Mouse (Mus musculus): ENCODE measurements around the gene Il23r. TPM values are rescaled to one million over a fixed set of nuclear protein-coding genes. Genes with fewer than 3 reads are reported as not detected.

Gene Il23r
- polyA plus RNA-seq, 1 experiment from 2014 or later = not detected

DNA sequence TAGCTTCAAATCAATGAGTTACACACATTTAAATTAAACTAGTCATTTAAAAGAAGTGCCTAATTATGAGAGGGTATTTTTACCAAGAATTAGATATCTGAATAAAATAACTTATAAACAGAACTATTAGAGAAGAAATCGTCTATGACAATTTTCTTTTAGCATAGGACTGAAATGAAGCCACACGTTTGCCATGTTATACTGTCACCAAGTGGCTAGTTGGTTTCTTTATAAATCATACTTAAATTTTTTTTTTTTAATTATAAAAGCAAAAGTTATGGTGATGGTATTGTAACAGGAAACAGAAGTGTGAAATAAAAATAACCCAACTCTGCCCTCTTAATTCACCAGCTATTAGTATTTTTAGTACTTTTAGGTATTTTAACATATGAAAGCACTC lies 55.4 kb downstream of the Il23r start:
- Histone ChIP-seq H3K27me3 (ENCODE audit: insufficient read depth, low read length) (no peaks in the 10 kb centered on the region), H3K4me2 (ENCODE audit: low read depth, low read length) (no peak overlapping the region), H3K4me1 (ENCODE audit: insufficient read depth) (no peaks in the 10 kb centered on the region), H3K36me3 (replicated peaks; ENCODE audit: insufficient read depth, low read length) (no peaks in the 10 kb centered on the region), H3K9me3 (ENCODE audit: low read length) (no peaks in the 10 kb centered on the region), H3K4me3 (ENCODE audit: low read depth, low read length) (no peak overlapping the region), H3K9ac (replicated peaks) (no peak overlapping the region), H3K27ac (ENCODE audit: low read depth) (no peak overlapping the region)
- DNase-seq (no peak), ATAC-seq (no peak)
- WGBS (ENCODE audit: insufficient replicate concordance) = 62% methylated on average over 2 of the region's 2 CpGs
- TF ChIP-seq EP300 (IDR thresholded peaks at IDR 0.05; ENCODE audit: low read depth) (no peak), CTCF (IDR thresholded peaks at IDR 0.05; ENCODE audit: low read depth) (no peak)

DNA sequence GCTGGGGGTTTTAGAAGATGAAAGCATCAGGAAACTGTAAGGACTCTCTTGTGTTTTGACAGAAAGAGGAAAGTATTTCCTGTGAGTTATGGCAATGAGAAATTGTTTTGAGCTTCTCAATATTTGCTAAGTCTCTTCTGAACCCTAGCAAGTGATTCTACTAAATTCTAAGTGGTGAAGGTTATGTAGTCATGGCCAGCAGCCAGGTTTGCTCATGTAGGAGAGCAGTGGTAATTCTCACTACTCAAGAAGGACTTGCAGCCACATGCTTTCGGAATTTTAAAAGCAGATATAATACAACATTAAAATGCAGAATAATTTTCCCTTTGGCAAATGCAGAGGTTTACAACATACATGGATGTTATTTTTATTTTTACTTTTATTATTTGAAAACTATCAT lies 55.9 kb downstream of the Il23r start:
- TF ChIP-seq EP300 (IDR thresholded peaks at IDR 0.05; ENCODE audit: low read depth) (no peak), CTCF (IDR thresholded peaks at IDR 0.05; ENCODE audit: low read depth) (no peak)
- Histone ChIP-seq H3K4me3 (ENCODE audit: low read depth, low read length) (no peak overlapping the region), H3K9ac (replicated peaks) (no peak overlapping the region), H3K9me3 (ENCODE audit: low read length) (no peaks in the 10 kb centered on the region), H3K4me2 (ENCODE audit: low read depth, low read length) (no peak overlapping the region), H3K27ac (ENCODE audit: low read depth) (no peak overlapping the region), H3K36me3 (replicated peaks; ENCODE audit: insufficient read depth, low read length) (no peaks in the 10 kb centered on the region), H3K27me3 (ENCODE audit: insufficient read depth, low read length) (no peaks in the 10 kb centered on the region), H3K4me1 (ENCODE audit: insufficient read depth) (no peaks in the 10 kb centered on the region)
- ATAC-seq (no peak), DNase-seq (no peak)
- 76% methylated on average over 1 of the region's 1 CpGs for WGBS (ENCODE audit: insufficient replicate concordance)

DNA sequence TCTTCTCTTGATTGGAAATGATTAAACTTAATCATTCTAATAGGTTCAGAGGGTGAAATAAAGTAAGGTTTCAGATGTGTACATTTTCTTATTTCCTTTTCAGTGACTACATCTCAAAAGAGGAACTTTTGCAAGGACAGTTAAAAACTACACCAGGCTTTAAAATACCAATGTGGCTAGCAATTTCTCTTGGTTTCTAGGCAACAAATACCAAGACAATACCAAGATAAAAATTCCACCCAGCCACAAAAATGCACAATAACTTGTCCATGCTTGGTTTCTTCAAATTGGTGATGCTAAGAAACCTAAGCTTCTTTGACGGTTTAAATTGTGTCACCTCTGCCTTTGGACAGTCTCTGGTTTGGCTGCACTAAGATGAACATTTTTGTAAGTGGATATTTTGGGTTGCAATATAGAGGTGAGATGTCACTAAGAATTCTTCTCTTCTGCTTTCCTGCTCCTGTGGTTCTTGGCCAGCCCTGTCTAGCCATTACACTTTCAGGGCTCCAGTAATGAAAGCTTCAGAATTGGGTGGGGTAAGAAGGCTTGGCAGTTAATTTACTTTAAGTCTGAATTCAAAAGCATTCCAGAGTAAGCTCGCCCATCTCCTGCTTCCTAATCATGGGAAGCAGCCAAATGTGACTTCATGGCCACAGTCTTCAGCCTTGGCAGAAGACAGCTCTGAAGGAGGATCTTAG lies 56.8 kb downstream of the Il23r start:
- H3K27me3 ChIP-seq (ENCODE audit: insufficient read depth, low read length) = no peaks in the 10 kb centered on the region
- TF ChIP-seq CTCF (IDR thresholded peaks at IDR 0.05; ENCODE audit: low read depth) (no peak), EP300 (IDR thresholded peaks at IDR 0.05; ENCODE audit: low read depth) (no peak)
- 50% methylated on average over 2 of the region's 2 CpGs for WGBS (ENCODE audit: insufficient replicate concordance)
- H3K36me3 ChIP-seq (replicated peaks; ENCODE audit: insufficient read depth, low read length) = no peaks in the 10 kb centered on the region
- no peak overlapping the region for H3K27ac ChIP-seq (ENCODE audit: low read depth)
- no peak for ATAC-seq
- DNase-seq = no peak
- no peaks in the 10 kb centered on the region for H3K9me3 ChIP-seq (ENCODE audit: low read length)
- no peak overlapping the region for H3K4me3 ChIP-seq (ENCODE audit: low read depth, low read length)
- no peak overlapping the region for H3K9ac ChIP-seq (replicated peaks)
- H3K4me1 ChIP-seq (ENCODE audit: insufficient read depth) = no peaks in the 10 kb centered on the region
- H3K4me2 ChIP-seq (ENCODE audit: low read depth, low read length) = no peak overlapping the region

DNA sequence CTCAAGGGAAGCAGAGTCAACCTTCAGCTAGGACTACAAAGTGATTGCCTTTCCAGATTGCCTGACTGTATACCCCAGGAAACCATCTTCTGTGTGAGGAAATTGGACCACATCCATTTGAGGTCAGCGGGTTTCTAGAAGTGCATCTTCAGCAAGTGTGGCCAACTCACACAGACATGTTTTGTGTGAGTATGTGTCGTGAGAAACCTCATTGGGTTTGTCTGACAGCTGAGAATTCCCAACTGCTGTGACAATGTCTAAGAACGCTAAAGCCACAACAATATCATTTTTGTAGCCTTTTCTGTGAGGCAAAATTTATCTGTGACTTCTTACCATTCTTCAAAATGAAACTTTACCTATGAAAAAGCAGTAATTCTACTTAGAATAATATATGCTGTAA lies 59.8 kb downstream of the Il23r start:
- H3K4me3 ChIP-seq (ENCODE audit: low read depth, low read length) = no peak overlapping the region
- ATAC-seq (no peak), DNase-seq (no peak)
- H3K4me2 ChIP-seq (ENCODE audit: low read depth, low read length) = no peak overlapping the region
- no peak overlapping the region for H3K27ac ChIP-seq (ENCODE audit: low read depth)
- H3K4me1 ChIP-seq (ENCODE audit: insufficient read depth) = no peaks in the 10 kb centered on the region
- H3K9ac ChIP-seq (replicated peaks) = no peak overlapping the region
- WGBS (ENCODE audit: insufficient replicate concordance) = 60% methylated on average over 3 of the region's 3 CpGs
- no peaks in the 10 kb centered on the region for H3K27me3 ChIP-seq (ENCODE audit: insufficient read depth, low read length)
- no peaks in the 10 kb centered on the region for H3K9me3 ChIP-seq (ENCODE audit: low read length)
- no peaks in the 10 kb centered on the region for H3K36me3 ChIP-seq (replicated peaks; ENCODE audit: insufficient read depth, low read length)
- TF ChIP-seq EP300 (IDR thresholded peaks at IDR 0.05; ENCODE audit: low read depth) = no peak
- no peak for TF ChIP-seq CTCF (IDR thresholded peaks at IDR 0.05; ENCODE audit: low read depth)

DNA sequence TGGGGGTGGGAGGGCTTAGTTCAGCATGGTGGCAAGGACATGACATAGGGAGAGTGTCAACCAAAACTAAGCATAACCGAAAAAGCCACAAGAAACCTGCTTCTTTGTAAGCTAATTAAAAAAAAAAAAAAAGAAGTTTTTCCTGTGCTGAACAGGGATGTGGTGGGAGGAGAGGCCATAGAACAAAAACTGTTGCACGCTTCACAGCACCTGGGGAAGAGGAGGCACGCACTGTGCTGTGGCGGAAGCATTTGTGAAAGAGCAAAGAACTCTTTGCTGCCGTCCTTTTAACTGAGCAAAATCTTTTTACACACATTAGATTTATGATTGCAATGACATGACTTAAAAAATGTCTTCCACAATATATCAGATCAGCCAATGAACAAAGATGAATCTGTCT lies 69.9 kb downstream of the Il23r start:
- H3K4me2 ChIP-seq (ENCODE audit: low read depth, low read length) = no peak overlapping the region
- H3K36me3 ChIP-seq (replicated peaks; ENCODE audit: insufficient read depth, low read length) = no peaks in the 10 kb centered on the region

DNA sequence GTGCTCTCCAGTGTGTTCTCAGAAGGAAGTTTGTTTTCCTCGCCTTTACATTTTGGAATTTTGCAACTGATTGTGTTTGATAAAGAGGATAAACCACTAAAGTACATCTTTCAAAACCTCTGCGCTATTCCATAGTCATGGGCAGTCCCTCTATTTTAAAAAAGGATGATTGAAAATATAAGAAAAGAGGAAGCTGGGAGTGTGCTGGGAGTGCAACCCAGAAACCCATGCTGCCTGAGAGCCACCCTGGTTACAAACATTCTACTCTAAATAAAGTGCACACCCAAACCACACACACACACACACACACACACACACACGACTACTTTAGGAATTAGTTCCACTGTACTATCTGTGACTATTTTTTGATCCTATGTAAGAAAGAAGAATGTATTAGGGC lies 75.1 kb downstream of the Il23r start:
- no peaks in the 10 kb centered on the region for H3K36me3 ChIP-seq (replicated peaks; ENCODE audit: insufficient read depth, low read length)
- no peaks in the 10 kb centered on the region for H3K4me1 ChIP-seq (ENCODE audit: insufficient read depth)
- TF ChIP-seq EP300 (IDR thresholded peaks at IDR 0.05; ENCODE audit: low read depth) (no peak), CTCF (IDR thresholded peaks at IDR 0.05; ENCODE audit: low read depth) (no peak)
- ATAC-seq = no peak
- no peaks in the 10 kb centered on the region for H3K27me3 ChIP-seq (ENCODE audit: insufficient read depth, low read length)
- no peak overlapping the region for H3K9ac ChIP-seq (replicated peaks)
- no peak for DNase-seq
- H3K27ac ChIP-seq (ENCODE audit: low read depth) = no peak overlapping the region
- H3K9me3 ChIP-seq (ENCODE audit: low read length) = no peaks in the 10 kb centered on the region
- no peak overlapping the region for H3K4me3 ChIP-seq (ENCODE audit: low read depth, low read length)
- no peak overlapping the region for H3K4me2 ChIP-seq (ENCODE audit: low read depth, low read length)
- 49% methylated on average over 3 of the region's 3 CpGs for WGBS (ENCODE audit: insufficient replicate concordance)

More for the DNA sequence above, 69.9 kb downstream of the Il23r start:
- TF ChIP-seq EP300 (IDR thresholded peaks at IDR 0.05; ENCODE audit: low read depth) (no peak), CTCF (IDR thresholded peaks at IDR 0.05; ENCODE audit: low read depth) (no peak)
- Histone ChIP-seq H3K4me1 (ENCODE audit: insufficient read depth) (no peaks in the 10 kb centered on the region), H3K9ac (replicated peaks) (no peak overlapping the region), H3K27me3 (ENCODE audit: insufficient read depth, low read length) (no peaks in the 10 kb centered on the region), H3K27ac (ENCODE audit: low read depth) (no peak overlapping the region), H3K4me3 (ENCODE audit: low read depth, low read length) (no peak overlapping the region), H3K9me3 (ENCODE audit: low read length) (no peaks in the 10 kb centered on the region)
- ATAC-seq = no peak
- WGBS (ENCODE audit: insufficient replicate concordance) = 65% methylated on average over 5 of the region's 5 CpGs
- DNase-seq = no peak
